Mouse (Mus musculus) cerebellum, adult 2 months (tissue): Measurements from ENCODE around the gene Umad1. TPM values are rescaled to one million over a fixed set of nuclear protein-coding genes. Genes with fewer than 3 reads are reported as not detected.

Experiments used
- DNase-seq, 2 experiments: peaks; one replicate each; pipeline ENCODE4 v3.0.0; 2021
- H3K27ac ChIP-seq: fragments of 200-500 bp; 2 replicates; pipeline ENCODE4 v1.5.1; 2012; ENCODE audit warnings: low read length, control low read depth, inconsistent platforms; ENCODE audit not compliant: insufficient read depth
- H3K27me3 ChIP-seq: fragments of 200-500 bp; 2 replicates; pipeline ENCODE4 v1.6.1; 2012; ENCODE audit warnings: inconsistent platforms, mild to moderate bottlenecking, low read length, moderate library complexity; ENCODE audit not compliant: control insufficient read depth, insufficient read depth
- H3K4me1 ChIP-seq: fragments of 200-500 bp; 2 replicates; pipeline ENCODE4 v1.6.1; 2011; ENCODE audit warnings: low read length; ENCODE audit not compliant: control insufficient read depth, insufficient read depth
- H3K4me3 ChIP-seq: fragments of 200-500 bp; replicated peaks from 2 replicates; pipeline ENCODE3; 2011; ENCODE audit warnings: mild to moderate bottlenecking, low read depth, low read length, control low read depth; ENCODE audit not compliant: insufficient read depth
- CTCF ChIP-seq: fragments of 200-500 bp; IDR thresholded peaks from 2 replicates; pipeline ENCODE4 v1.5.1; 2011; ENCODE audit warnings: low read depth, mild to moderate bottlenecking, control low read depth, low read length, moderate library complexity, borderline replicate concordance; ENCODE audit not compliant: insufficient read depth
- POLR2A ChIP-seq: fragments of 200-500 bp; IDR thresholded peaks from 2 replicates; pipeline ENCODE4 v1.6.1; 2011; ENCODE audit warnings: low read length, control low read depth, borderline replicate concordance; ENCODE audit not compliant: insufficient read depth
- WGBS: fragments of 180-500 bp; shearing (Covaris S2); methylation state at CpG from one replicate; pipeline ENCODE4 v1.1.7; 2018; 5-methylcytosine and 5-hydroxymethylcytosine counted together
- polyA plus RNA-seq: library from polyadenylated mRNA; depleted of rRNA; stranded (reverse); fragments of >200 nt; gene quantifications from 2 replicates; pipeline ENCODE4 v1.2.3, GENCODE M21; 2012; rRNA removed

Umad1 gene
- polyA plus RNA-seq, 1 experiment, result 30.8 TPM

- DNase-seq, result no peak
- Histone ChIP-seq H3K4me3 (no peak overlapping the region), H3K27ac (no peak overlapping the region; the same call in 1 of the 2 replicates), H3K4me1 (0 out of 2 replicates have a peak, but pooled peaks cover 4% of the 10 kb centered on the region), H3K27me3 (no peaks in the 10 kb centered on the region)
- 79% methylated on average over 6 of the region's 6 CpGs for WGBS
- TF ChIP-seq CTCF (no peak), POLR2A (no peak)
These were observed 245.6 kb downstream of the Umad1 start for GRCm38 (mm10) chr6:8504521-8505228.

DNA sequence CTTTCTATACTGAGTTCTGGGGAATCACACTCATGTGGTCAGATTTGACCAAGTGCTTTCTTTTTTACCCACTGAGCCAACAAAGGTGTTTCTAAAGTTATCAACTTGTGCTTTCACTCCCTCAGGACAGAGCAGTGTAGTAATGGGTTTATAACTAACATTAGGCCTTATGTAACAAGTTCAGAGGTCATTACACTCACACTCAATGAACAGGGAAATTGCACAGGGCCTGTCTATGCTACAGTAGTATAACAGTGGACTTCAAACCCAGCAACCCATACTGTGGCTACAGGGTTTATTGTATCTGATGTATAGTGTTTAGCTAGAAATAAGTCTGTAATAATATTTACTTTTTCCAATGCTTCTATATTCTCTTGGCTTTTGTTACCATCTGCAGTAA lies 247.5 kb downstream of the Umad1 start:
- H3K27ac ChIP-seq, result no peak overlapping the region
- H3K4me3 ChIP-seq, result no peak overlapping the region
- 0 out of 2 replicates have a peak, but pooled peaks cover 4% of the 10 kb centered on the region for H3K4me1 ChIP-seq
- no peaks in the 10 kb centered on the region for H3K27me3 ChIP-seq
- no peak for DNase-seq
- no peak for TF ChIP-seq POLR2A

Other genes starting within 250 kb of the Umad1 start
- gene Col28a1, start 66.7 kb upstream of the Umad1 start, polyA plus RNA-seq, result 0.19 and 0.52 TPM in 2 replicates
- gene Mios, start 50.1 kb upstream of the Umad1 start, polyA plus RNA-seq, result 9.9 and 10.9 TPM in 2 replicates
- gene Rpa3, start 115 bp upstream of the Umad1 start, polyA plus RNA-seq, result 19.5 and 20.7 TPM in 2 replicates
- 18.6 and 20.5 TPM in 2 replicates for gene Gm45062, start 162 bp downstream of the Umad1 start, polyA plus RNA-seq